Mouse (Mus musculus) CD4-positive naive resting alpha-beta T cell, adult 76 days (primary cell): ENCODE results near the gene Kcnk5. TPM values are rescaled to one million over a fixed set of nuclear protein-coding genes. Genes with fewer than 3 reads are reported as not detected.

Source experiments
- total RNA-seq: library from RNA; stranded (reverse); gene quantifications from one replicate; pipeline ENCODE4 v1.2.4, GENCODE M21; 2023

Kcnk5 gene
- 2.4 TPM for total RNA-seq

GRCm38 (mm10) chr14:20181466-20181921, at the start of gene Kcnk5:
TSS of gene Kcnk5 (minus strand) at chr14:20181809.

GRCm38 (mm10) chr14:20138484-20139355, 42.9 kb downstream of the Kcnk5 start, which contains the start of gene Saysd1:
TSS of gene Saysd1 (minus strand) at chr14:20138534.

Other genes starting within 250 kb of the Kcnk5 start
- gene Gng2, start 204.2 kb downstream of the Kcnk5 start, total RNA-seq, result 25.1 TPM
- gene Saysd1, start 43.3 kb downstream of the Kcnk5 start, total RNA-seq, result 7.1 TPM
- not detected for gene Kcnk16, start 87.4 kb upstream of the Kcnk5 start, total RNA-seq
- gene Nudt13, start 112.9 kb upstream of the Kcnk5 start, total RNA-seq, result 19.5 TPM
- 32.4 TPM for gene Ecd, start 166.3 kb upstream of the Kcnk5 start, total RNA-seq
- gene Fam149b, start 166.4 kb upstream of the Kcnk5 start, total RNA-seq, result 31.6 TPM
- gene Dnajc9, start 207.1 kb upstream of the Kcnk5 start, total RNA-seq, result 76.3 TPM
- 24.4 TPM for gene Mrps16, start 211.8 kb upstream of the Kcnk5 start, total RNA-seq